Mouse (Mus musculus) forebrain, embryonic 11.5 days (tissue): Measurements from ENCODE around the gene Cops3. TPM values are rescaled to one million over a fixed set of nuclear protein-coding genes. Genes with fewer than 3 reads are reported as not detected.

Experiments
- ATAC-seq: fragments of 200-750 bp; cut with Nextera tagmentation; replicated peaks from 2 replicates; pipeline ENCODE4 v1.8.0; 2017; ENCODE audit warnings: moderate TSS enrichment; ENCODE audit not compliant: low FRiP score
- DNase-seq: peaks from one replicate; pipeline ENCODE4 v3.0.0-alpha.2; 2017; ENCODE audit warnings: low spot score
- H3K27ac ChIP-seq: fragments of 300-500 bp; sonication (generic); 2 replicates; pipeline ENCODE4 v1.5.1; 2014; ENCODE audit warnings: low read depth, low read length
- H3K27me3 ChIP-seq: fragments of 300-500 bp; sonication (generic); 2 replicates; pipeline ENCODE4 v1.6.1; 2014; ENCODE audit warnings: mild to moderate bottlenecking, low read length, mixed read lengths; ENCODE audit not compliant: control insufficient read depth, insufficient read depth
- H3K36me3 ChIP-seq: fragments of 300-500 bp; sonication (generic); 2 replicates; pipeline ENCODE4 v1.6.1; 2014; ENCODE audit warnings: mild to moderate bottlenecking, low read length, moderate library complexity, mixed read lengths; ENCODE audit not compliant: control insufficient read depth, insufficient read depth
- H3K4me1 ChIP-seq: fragments of 300-500 bp; sonication (generic); replicated peaks from 2 replicates; pipeline ENCODE4 v1.6.1; 2014; ENCODE audit warnings: low read length, mixed read lengths; ENCODE audit not compliant: control insufficient read depth, insufficient read depth
- H3K4me2 ChIP-seq: fragments of 300-500 bp; sonication (generic); 2 replicates; pipeline ENCODE4 v1.6.1; 2014; ENCODE audit warnings: low read depth, mild to moderate bottlenecking, low read length, moderate library complexity, mixed read lengths; ENCODE audit not compliant: severe bottlenecking
- H3K4me3 ChIP-seq: fragments of 300-500 bp; sonication (generic); 2 replicates; pipeline ENCODE4 v1.5.1; 2014; ENCODE audit warnings: low read depth, low read length
- H3K9ac ChIP-seq: fragments of 300-500 bp; sonication (generic); 2 replicates; pipeline ENCODE4 v1.6.1; 2014; ENCODE audit warnings: low read length
- H3K9me3 ChIP-seq: fragments of 300-500 bp; sonication (generic); 2 replicates; pipeline ENCODE4 v1.6.1; 2016; ENCODE audit warnings: low read length, mixed read lengths; ENCODE audit not compliant: control insufficient read depth
- WGBS: fragments of 180-500 bp; shearing (Covaris S2); extraction: QIAGEN DNeasy Blood & Tissue Kit; methylation state at CpG from one replicate; pipeline ENCODE4 v1.1.7; 2014; 5-methylcytosine and 5-hydroxymethylcytosine counted together
- polyA plus RNA-seq: library from polyadenylated mRNA; unstranded; fragments of >200 nt; fragmentation: Nextera tagmentation; extraction: Ambion mirVana; gene quantifications from 2 replicates; pipeline ENCODE4 v1.2.1, GENCODE M21; 2014

The Cops3 gene
- polyA plus RNA-seq, 1 experiment from 2014 or later: 251 TPM

DNA sequence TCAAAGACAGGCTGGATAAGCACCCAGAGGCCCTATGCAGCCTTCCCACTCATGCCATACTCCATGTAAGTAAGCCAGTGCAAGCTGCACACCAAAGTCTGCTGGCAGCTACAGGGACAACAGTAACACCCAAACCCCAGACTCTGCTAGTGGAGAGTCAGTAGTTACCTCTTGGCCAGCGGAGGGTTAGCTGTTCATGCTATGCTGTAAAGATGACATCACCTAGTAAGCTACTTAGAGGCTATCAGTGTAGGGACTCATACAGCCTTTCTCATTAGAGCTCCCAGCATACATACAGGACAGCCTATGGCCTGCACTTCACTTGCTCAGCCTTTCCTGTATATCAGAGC lies 60.8 kb downstream of the Cops3 start:
- H3K36me3 ChIP-seq: no peaks in the 10 kb centered on the region; the same call in 1 of the 2 replicates
- H3K27me3 ChIP-seq: no peaks in the 10 kb centered on the region
- no peak for ATAC-seq
- no peaks in the 10 kb centered on the region for H3K9me3 ChIP-seq
- WGBS: 83% methylated on average over 1 of the region's 1 CpGs
- no peak for DNase-seq
- H3K4me3 ChIP-seq: no peak overlapping the region
- H3K27ac ChIP-seq: no peak overlapping the region
- no peak overlapping the region for H3K9ac ChIP-seq
- H3K4me2 ChIP-seq: no peak overlapping the region
- no peaks in the 10 kb centered on the region for H3K4me1 ChIP-seq

DNA sequence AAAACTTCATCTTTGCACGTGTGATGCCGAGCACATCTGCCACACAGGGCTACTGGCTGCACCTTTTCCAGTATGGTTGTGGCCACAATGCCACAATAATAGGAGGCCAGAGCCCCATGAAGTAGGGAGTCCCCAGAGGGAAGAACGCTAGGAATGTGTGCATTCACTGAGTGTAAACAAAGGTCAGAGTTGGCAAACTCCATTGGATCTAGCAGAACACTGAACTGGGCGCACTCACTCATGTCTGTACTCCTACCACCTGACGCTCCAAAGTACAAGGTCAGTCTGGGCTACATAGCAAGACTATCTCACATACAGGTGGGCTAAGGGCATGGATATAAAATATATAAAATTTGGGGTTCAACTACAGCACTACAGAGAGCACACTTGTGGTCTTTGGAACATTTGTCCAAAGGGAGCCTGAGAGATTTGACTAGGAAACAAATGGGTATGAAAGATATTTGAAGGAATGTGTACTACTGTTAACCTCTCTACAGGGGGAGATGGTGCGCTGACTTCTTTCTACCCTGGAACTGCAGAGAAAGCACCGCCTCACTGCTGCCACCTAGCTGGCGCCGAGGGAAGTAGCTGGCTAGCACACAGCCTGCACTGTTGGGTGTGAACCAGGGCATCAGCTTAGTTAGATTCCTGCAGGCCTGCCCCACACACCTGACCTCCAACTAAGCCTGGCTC lies 61.3 kb downstream of the Cops3 start:
- DNase-seq: peak; percentile 83
- H3K4me2 ChIP-seq: no peak overlapping the region
- ATAC-seq: no peak
- H3K27ac ChIP-seq: no peak overlapping the region
- WGBS: 52% methylated on average over 9 of the region's 9 CpGs
- H3K4me3 ChIP-seq: no peak overlapping the region
- no peaks in the 10 kb centered on the region for H3K4me1 ChIP-seq
- H3K27me3 ChIP-seq: no peaks in the 10 kb centered on the region
- H3K9ac ChIP-seq: no peak overlapping the region
- no peaks in the 10 kb centered on the region; the same call in 1 of the 2 replicates for H3K36me3 ChIP-seq
- no peaks in the 10 kb centered on the region for H3K9me3 ChIP-seq

DNA sequence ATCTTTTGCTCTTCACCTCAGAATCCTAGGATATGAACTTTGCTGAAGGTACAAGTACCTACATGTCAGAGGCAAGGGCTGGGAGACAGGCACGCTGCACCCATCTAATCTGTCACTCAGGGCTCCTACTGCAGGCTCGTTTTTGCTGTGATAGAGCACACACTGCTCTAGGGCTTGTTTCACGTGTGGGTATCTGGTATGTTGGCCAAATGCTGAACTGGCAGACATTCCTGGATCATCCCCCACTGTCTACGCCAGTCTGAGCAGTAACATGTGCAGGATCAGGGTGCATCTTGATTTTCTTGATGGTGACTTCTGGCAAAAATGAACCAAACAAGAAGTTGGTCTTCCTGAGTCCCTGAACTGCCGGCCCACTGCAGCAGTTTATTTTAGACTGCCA lies 62.4 kb downstream of the Cops3 start:
- H3K4me3 ChIP-seq: no peak overlapping the region
- DNase-seq (no peak), ATAC-seq (no peak)
- H3K27me3 ChIP-seq: no peaks in the 10 kb centered on the region
- no peaks in the 10 kb centered on the region for H3K9me3 ChIP-seq
- H3K9ac ChIP-seq: no peak overlapping the region
- no peak overlapping the region for H3K4me2 ChIP-seq
- H3K36me3 ChIP-seq: no peaks in the 10 kb centered on the region; the same call in 1 of the 2 replicates
- H3K27ac ChIP-seq: no peak overlapping the region
- no peaks in the 10 kb centered on the region for H3K4me1 ChIP-seq
- 89% methylated on average over 5 of the region's 5 CpGs for WGBS

DNA sequence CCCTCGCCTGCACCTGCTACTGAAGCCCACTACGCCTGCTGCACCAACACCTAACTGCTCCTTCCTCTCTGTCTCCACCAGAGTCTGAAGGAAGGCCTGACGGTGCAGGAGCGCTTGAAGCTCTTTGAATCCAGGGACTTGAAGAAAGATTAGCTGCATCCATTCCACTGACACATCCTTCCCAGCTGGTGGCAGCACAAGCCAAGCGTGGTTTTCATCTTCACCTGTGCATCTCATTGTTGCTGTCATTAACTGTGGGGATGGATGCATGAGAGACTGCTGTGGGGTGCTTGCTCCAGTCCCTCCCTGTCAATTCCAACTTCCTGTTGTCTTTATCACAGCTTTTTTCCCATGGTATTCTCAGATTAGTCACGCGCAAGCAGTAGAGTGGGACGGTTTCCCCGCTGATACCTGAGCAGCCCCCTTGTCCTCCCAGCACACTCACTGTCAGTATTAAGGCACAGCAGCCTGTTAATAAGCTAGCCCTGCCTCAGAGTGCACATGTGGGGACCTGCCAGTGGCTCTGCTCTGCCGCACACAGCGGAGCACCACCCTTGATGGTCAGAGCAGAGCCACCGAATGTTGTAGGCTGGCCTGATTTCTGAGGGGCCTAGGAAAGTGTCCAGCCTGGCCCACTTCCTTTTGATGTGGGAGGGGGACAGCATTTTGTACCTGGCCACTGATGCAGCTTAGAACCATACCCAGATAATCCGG lies 64.0 kb downstream of the Cops3 start:
- no peak for DNase-seq
- H3K27ac ChIP-seq: no peak overlapping the region
- no peak for ATAC-seq
- no peak overlapping the region for H3K9ac ChIP-seq
- H3K36me3 ChIP-seq: no peaks in the 10 kb centered on the region; the same call in 1 of the 2 replicates
- H3K9me3 ChIP-seq: no peaks in the 10 kb centered on the region
- 85% methylated on average over 13 of the region's 13 CpGs for WGBS
- H3K27me3 ChIP-seq: no peaks in the 10 kb centered on the region
- no peaks in the 10 kb centered on the region for H3K4me1 ChIP-seq
- no peak overlapping the region for H3K4me2 ChIP-seq
- no peak overlapping the region for H3K4me3 ChIP-seq

DNA sequence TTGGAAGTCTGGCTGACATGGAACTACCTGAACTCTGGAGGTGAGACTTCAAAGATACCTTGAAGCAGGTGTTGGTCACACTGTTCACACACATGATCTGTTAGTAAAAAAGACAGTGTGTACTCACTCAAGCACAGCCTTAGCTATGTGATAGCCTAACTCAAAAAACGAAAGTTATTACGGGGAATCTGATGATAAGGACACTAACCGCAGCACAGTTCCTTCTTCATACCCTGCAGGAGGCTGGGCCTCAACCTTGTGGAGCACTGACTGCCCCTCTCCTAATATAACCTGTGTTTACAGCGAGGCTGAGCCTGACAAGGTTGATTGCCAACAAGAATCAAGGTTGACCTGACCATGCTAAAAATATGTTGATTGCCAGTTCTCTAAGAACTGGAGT lies 65.1 kb downstream of the Cops3 start:
- Histone ChIP-seq H3K36me3 (peaks cover 5% of the 10 kb centered on the region; the same call in 1 of the 2 replicates), H3K27ac (no peak overlapping the region), H3K4me2 (no peak overlapping the region), H3K27me3 (no peaks in the 10 kb centered on the region), H3K9me3 (no peaks in the 10 kb centered on the region), H3K4me1 (no peaks in the 10 kb centered on the region), H3K4me3 (no peak overlapping the region), H3K9ac (no peak overlapping the region)
- no peak for ATAC-seq
- 93% methylated on average over 4 of the region's 4 CpGs for WGBS
- no peak for DNase-seq

DNA sequence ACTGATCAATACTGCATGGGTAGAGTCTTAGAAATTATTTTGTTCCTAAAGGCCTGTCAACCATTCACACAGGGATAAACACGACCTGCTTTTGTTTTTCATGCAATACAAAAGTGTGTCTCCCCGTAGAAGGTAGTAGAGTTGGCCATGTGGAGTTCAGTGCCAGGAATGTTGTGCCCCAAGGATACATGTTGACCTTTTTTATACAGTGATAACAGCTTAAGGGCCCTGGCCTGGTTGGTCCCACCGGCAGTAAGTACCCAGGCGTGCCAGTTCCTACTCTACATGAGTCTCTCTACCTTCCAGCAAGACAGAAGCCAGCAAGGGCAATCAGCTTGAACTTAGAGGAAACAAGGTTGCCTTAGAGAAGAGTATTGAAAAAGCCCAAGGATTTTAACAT lies 66.7 kb downstream of the Cops3 start:
- H3K4me3 ChIP-seq: no peak overlapping the region
- no peak overlapping the region for H3K4me2 ChIP-seq
- no peaks in the 10 kb centered on the region for H3K9me3 ChIP-seq
- no peak for DNase-seq
- WGBS: 91% methylated on average over 4 of the region's 4 CpGs
- peaks cover 5% of the 10 kb centered on the region; the same call in 1 of the 2 replicates for H3K36me3 ChIP-seq
- no peaks in the 10 kb centered on the region for H3K4me1 ChIP-seq
- H3K27me3 ChIP-seq: no peaks in the 10 kb centered on the region
- no peak overlapping the region for H3K9ac ChIP-seq
- no peak overlapping the region for H3K27ac ChIP-seq
- ATAC-seq: no peak

DNA sequence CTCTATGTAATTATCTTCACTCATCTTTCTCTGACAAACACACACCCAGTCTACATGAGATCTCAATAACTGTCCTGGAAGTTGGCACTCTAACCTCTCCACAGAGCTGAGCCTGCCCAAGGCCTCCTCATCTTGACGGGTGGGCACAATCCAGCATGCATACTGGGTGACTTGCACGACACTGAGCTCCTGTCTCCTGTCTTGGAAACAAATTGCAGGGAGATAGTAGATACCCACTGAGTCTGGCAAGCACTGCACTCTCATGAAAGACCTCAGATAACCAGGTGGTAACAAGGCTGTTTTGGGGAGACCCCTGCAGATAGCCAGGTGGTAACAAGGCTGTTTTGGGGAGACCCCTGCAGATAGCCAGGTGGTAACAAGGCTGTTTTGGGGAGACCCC lies 67.3 kb downstream of the Cops3 start:
- WGBS: 87% methylated on average over 2 of the region's 2 CpGs

DNA sequence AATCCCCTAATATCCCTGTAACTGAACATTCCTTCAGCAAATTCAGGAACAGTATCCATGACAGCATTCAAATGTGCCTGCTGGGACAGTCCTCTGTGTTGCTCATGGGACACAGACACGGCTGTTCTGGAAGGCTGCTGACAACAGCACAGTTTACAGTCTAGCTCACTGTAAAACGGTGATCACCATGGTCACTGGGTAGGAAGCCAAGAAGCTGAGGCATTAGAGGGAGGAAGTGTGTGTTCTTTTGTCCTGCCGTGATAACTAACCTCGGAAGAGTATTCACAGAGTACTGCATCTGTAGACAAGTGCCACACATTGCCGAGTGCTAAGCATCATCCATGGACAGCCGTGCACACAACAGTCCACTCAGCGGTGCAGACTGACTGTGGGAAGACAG lies 68.9 kb downstream of the Cops3 start:
- Histone ChIP-seq H3K4me1 (no peaks in the 10 kb centered on the region), H3K9ac (no peak overlapping the region), H3K36me3 (peaks cover 5% of the 10 kb centered on the region; the same call in 1 of the 2 replicates), H3K4me2 (no peak overlapping the region), H3K4me3 (no peak overlapping the region), H3K27ac (no peak overlapping the region), H3K27me3 (no peaks in the 10 kb centered on the region), H3K9me3 (no peaks in the 10 kb centered on the region)
- ATAC-seq: no peak
- DNase-seq: no peak
- WGBS: 95% methylated on average over 7 of the region's 7 CpGs

More for the DNA sequence above, 67.3 kb downstream of the Cops3 start:
- ATAC-seq (no peak), DNase-seq (no peak)
- H3K4me1 ChIP-seq: no peaks in the 10 kb centered on the region
- H3K27me3 ChIP-seq: no peaks in the 10 kb centered on the region
- H3K4me3 ChIP-seq: no peak overlapping the region
- no peak overlapping the region for H3K4me2 ChIP-seq
- H3K9me3 ChIP-seq: no peaks in the 10 kb centered on the region
- H3K27ac ChIP-seq: no peak overlapping the region
- no peak overlapping the region for H3K9ac ChIP-seq
- H3K36me3 ChIP-seq: peaks cover 5% of the 10 kb centered on the region; the same call in 1 of the 2 replicates
